Mouse (Mus musculus): ENCODE results near the gene Cpa5. TPM values are rescaled to one million over a fixed set of nuclear protein-coding genes. Genes with fewer than 3 reads are reported as not detected.

Cpa5 gene
- total RNA-seq, 2 experiments from 2014 or later: not detected

DNA sequence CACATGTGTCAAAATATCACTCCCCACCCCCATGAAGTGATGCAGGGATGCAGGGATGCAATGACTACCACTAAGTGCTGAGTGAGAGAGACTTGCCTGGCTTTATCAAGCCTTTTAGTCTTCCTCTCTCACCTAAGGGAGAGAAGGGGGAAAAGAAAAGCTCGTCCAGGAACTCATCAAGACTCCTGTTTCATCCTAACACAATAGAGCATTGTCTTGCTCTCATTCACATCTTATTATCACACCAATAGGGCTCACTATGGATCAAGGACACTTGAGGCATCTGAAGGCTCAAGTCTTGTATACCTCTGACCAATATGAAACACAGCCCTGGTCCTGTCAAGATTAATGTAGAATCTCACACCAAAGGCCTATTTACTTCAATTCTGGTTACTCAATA, 9.8 kb upstream of the Cpa5 start:
- ATAC-seq (replicated peaks; ENCODE audit: poor library complexity): no peak

DNA sequence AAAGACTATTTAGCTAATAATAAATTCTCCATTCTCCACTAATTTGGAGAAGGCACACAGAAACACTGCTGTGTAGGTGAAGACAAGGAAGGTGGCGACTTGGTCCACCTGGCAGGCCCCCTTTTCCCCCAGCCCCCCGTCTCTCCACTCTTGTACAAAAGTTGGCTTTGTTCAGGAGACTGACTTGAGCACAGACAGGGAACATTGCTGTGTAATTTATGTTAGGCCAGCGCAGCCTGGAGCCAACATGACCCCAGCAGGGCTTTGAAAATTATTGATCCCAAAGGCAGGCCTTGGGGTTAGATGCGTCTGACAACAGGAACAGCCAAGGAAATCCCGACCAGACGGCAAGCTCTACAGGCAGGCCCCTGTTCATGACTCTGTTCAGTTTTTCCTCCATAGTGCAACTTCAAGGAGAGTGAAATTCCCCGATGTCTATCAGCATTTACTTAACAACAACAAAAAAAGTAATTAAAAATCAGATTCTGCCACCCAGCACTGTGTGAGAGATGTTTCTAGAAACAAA, 6.4 kb upstream of the Cpa5 start:
- no peak for ATAC-seq (replicated peaks; ENCODE audit: poor library complexity)

DNA sequence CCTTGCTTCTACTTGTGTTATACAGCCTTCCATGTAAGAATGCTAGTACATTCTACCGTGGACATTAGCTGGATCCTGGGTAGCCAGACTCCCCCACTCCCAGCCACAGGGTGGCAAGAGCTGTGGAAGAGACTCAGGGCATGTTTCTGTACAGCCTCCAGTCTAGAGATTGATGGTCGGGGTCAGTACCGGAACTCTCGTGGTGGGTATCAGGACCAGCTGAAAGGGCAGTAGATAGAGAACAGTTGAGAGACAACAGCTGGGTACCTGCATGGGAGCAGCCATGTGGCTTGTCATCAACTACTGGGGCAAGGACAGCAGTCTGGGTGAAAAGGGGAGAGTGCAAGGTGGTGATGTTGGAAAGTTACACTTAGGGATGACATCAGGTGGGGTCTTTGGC, 5.7 kb upstream of the Cpa5 start:
- no peak for ATAC-seq (replicated peaks; ENCODE audit: poor library complexity)

DNA sequence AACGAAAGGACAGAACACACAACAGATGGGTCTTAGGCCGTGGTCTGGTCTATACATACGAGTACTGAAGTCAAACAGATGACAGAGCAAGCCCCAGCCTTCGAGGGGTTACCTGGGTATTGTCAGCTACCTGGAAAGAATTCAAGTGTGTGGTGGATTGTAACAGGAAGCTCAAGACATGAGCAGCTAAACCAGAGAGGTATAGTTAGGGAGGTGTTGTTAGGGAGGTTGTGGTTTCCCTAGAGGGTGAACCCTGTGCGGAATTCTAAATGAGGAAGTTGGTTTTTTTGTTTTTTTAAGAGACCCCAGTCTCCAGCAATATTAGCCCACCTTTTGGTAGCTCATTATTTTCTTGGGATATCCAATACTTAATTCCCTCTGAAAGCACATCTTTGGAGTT, 5.1 kb upstream of the Cpa5 start:
- ATAC-seq (replicated peaks; ENCODE audit: poor library complexity): peak; percentile 57; the same call in 1 of the 2 replicates

GRCm38 (mm10) chr6:30611212-30611611, 402 bp downstream of the Cpa5 start:
- no peak for ATAC-seq (replicated peaks; ENCODE audit: poor library complexity)

- no peak for ATAC-seq (replicated peaks; ENCODE audit: poor library complexity)
These were observed 3.4 kb downstream of the Cpa5 start for GRCm38 (mm10) chr6:30614251-30614650.

- ATAC-seq (replicated peaks; ENCODE audit: poor library complexity): no peak
These were observed 4.9 kb downstream of the Cpa5 start for GRCm38 (mm10) chr6:30615741-30616140.

- ATAC-seq (replicated peaks; ENCODE audit: poor library complexity): peak; percentile 79
These were observed 5.7 kb downstream of the Cpa5 start for GRCm38 (mm10) chr6:30616491-30616941.

- ATAC-seq (replicated peaks; ENCODE audit: poor library complexity): peak; percentile 46; the same call in 1 of the 2 replicates
These were observed 6.5 kb downstream of the Cpa5 start for GRCm38 (mm10) chr6:30617020-30617958.

GRCm38 (mm10) chr6:30617959-30618590, 7.3 kb downstream of the Cpa5 start:
- ATAC-seq (replicated peaks; ENCODE audit: poor library complexity): no peak

DNA sequence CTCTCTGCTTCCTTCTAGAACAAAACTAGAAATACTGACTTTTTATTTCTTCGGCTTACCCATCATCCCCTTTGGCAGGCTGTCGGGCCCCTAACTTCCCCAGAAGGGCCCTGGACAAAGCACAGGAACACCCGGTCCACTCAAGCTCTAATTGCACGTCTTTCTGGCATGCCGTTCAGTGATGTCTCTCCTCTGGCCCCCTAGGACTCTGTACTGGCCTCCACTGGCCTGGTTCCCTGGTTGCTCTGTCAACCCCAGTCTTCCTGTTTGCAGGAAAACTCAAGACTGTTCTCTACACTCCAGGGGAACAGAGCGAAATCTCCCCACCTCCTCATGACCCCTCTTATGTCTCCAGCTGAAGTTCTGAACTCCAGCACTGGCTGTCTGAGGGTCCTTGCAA, 7.9 kb downstream of the Cpa5 start:
- no peak for ATAC-seq (replicated peaks; ENCODE audit: poor library complexity)

DNA sequence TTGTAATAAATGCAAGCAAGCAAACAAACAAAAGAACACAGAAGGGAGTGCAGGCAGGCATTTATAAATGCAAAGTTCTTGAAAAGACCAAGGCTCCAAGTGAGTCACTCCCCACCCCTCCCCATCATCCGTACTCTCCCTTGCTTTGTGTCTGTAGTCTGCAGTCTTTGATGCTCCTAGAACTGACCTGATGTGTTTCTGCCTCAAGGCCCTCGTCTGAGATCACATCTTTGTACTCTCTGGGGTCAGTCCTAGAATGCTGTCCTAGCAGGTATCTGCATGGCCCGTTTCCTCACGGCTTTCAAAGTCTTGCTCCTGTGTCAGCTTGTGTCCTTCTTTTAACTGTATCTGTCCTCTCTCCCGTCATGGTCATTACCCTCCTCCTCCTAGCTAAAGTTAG, 8.8 kb downstream of the Cpa5 start:
- no peak for ATAC-seq (replicated peaks; ENCODE audit: poor library complexity)

GRCm38 (mm10) chr6:30620591-30620990, 9.8 kb downstream of the Cpa5 start:
- ATAC-seq (replicated peaks; ENCODE audit: poor library complexity): no peak

DNA sequence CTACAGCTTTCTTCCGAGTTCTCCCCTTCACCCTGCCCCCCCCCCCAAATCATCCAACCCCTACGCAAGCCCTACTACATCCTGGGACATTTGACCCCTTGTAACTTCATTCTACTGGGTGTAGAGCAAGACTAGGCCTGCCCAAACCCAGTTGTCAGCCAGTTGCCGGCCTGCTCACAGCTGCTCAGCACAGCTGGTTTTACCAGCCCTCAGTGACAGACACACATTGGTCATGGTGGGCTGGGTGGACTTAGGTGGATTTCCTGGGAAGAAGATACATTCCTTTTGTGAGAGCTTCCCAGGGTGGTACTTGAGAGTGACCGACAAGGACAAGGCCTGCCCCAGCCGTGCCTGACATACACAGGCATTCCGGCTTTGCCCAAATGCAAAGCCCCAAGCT, 10.2 kb downstream of the Cpa5 start:
- ATAC-seq (replicated peaks; ENCODE audit: poor library complexity): no peak

DNA sequence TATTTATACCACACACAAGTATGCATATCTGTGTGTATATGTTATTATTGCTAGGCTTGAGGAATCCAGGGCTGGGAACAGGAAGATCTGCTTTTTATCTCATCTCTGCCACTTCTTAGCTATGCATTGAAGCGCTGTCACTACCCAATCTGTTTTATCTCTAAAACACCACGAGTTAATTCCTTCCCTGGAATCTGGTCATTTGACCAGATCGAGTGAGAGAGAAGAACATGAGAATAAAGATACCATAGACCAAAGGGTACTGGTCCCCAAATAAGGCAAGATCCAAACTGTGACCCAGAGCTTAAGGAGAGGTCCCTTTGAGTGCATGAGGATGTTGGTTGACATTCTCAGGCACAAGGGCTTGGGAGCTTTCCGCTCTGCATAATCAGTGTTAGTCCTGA, 11.2 kb downstream of the Cpa5 start:
- no peak for ATAC-seq (replicated peaks; ENCODE audit: poor library complexity)

DNA sequence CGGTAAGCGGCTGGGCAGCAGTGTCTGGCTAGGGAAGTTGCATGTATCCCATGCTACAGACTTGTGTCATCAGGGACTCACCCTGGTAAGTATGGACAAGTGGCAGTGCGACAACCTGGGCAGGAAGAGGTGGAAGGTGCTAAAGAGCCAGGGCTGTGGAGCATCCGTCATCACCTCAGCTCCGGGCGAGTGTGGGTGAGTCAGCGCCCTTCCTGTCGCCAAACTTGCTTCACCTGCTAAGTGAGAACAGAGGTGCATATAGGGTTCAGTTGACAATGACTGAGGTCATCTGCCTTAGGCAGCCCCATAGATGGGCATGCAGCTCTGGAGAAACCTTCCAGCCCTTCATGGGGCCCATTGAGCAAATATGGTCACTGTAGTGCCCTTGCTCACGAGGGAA, 14.0 kb downstream of the Cpa5 start:
- ATAC-seq (replicated peaks; ENCODE audit: poor library complexity): no peak

- no peak for ATAC-seq (replicated peaks; ENCODE audit: poor library complexity)
These were observed 17.3 kb downstream of the Cpa5 start for GRCm38 (mm10) chr6:30628152-30628551.

DNA sequence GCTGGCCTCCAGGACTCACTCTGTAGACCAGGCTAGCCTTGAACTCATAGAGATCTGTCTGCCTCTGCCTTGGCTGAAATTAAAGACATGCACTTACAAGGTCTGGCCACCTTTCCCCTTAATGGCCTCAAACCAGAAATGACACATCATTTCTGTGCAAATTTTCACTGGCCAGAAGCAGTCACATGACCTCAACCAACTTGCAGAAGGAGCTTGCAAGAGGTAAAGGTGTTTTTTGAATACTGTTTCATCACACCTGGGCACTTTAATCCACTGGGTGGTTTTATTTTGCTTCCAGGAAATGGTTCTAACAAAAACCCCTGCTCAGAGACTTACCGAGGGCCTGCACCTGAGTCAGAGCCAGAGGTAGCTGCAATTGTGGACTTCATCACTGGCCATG, 19.2 kb downstream of the Cpa5 start:
- no peak for ATAC-seq (replicated peaks; ENCODE audit: poor library complexity)

DNA sequence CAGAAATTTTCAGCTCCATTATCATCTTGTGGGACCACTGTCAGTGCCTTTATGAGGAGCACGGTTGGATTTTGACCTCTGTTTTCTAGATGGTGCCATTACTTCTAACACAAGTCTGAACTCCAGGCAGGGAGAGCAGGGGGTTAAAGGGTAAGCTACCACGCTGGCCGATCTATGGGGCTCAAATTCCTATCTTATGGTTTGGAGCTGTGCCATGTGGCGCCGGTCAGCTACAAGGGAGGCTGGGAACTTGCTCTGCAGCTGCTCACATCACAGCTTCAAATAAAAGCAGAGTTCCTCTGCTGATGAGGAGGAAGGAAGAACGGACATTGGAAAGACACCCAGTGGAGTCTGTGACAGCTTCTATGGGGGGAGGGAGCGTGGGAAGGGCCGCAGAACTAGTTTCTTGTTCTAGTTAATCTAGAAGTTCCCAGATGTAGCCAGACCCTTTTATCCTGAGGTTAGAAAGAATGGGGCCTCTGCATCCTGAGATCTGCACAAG, 24.6 kb downstream of the Cpa5 start:
- ATAC-seq (replicated peaks; ENCODE audit: poor library complexity): no peak

DNA sequence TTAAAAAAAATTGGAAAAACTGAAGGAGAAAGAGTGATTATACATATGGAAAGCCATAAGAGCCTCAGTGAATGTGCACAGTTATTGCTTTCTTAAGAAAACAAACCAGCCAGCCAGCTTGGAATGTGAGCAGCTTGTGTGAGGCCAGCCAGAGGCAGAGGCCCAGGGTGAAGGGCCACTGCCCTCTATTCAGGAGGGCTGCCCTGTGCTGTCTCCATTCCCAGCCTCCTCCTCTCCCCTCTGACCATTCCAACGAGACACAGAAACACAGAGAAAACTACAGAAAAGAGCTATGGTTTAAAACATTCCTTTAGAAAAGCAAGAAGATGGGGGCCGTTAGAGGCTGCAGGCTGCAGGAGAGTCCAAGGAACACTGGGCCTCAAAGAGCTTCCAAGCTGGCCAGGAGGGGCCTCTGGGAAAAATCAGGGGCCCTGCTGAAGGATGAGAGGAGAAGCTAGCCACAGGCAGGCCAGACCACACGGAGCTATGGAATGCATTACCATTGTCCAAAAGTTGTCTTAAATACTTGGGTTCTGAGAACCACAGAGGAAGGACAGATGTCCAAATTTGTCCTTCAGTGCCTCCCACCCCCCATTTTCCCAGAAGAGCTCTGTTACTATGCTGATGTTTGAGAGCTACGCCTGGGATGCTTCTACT, 25.5 kb downstream of the Cpa5 start:
- no peak for ATAC-seq (replicated peaks; ENCODE audit: poor library complexity)

DNA sequence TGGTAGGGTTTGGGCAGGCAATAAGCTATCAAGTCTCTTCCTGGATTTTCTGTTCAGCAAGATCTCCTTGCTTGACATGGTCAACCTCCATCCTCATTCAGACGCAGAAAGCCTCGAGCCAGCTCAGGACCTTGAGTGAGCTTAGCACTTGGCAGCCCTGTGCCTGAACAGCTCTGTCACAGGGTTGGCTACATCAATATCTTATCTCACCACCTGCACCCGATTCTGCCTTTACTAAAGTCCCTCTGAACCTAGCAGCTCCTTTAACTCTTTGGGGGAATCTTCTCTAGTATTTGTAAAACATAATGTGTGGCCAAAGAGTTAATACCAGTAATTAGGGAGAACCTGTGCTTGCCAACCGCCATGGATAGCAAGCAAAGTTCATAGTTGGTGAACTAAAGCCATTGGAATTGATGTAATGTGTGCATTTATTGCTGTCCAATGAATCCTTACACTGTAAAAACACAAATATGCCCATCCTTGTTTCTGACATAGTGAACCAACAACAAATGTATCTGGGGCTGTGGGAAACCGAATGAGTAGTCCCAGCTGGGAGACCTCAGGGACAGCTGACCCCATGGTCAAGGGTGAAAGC, 28.0 kb downstream of the Cpa5 start, which contains the start of gene Cpa1:
Gene Cpa1, plus strand, starts transcription at position 545 of the 595 bp plus-strand sequence.
- ATAC-seq (replicated peaks; ENCODE audit: poor library complexity): peak; percentile 95
